Mouse (Mus musculus): ENCODE data around the gene Sh2d3c. TPM values are rescaled to one million over a fixed set of nuclear protein-coding genes. Genes with fewer than 3 reads are reported as not detected.

Gene Sh2d3c
- polyA plus RNA-seq, 1 experiment from 2014 or later = 41.2 TPM

GRCm38 (mm10) chr2:32681754-32682153, 39.1 kb upstream of the Sh2d3c start:
- no peaks in the 10 kb centered on the region for H3K9me3 ChIP-seq (ENCODE audit: control insufficient read depth, low read length)
- ATAC-seq (ENCODE audit: low read depth) = no peak; the same call in 1 of the 2 replicates
- no peaks in the 10 kb centered on the region for H3K4me1 ChIP-seq (ENCODE audit: control insufficient read depth, insufficient read depth, low read length)
- 68% methylated on average over 6 of the region's 6 CpGs for WGBS
- H3K27ac ChIP-seq (ENCODE audit: low read depth, low read length) = no peak overlapping the region
- H3K9ac ChIP-seq (replicated peaks; ENCODE audit: low read depth, low read length) = no peak overlapping the region
- H3K4me2 ChIP-seq (ENCODE audit: low read depth, low read length) = no peak overlapping the region
- H3K36me3 ChIP-seq (ENCODE audit: control insufficient read depth, insufficient read depth, low read length) = peaks cover 17% of the 10 kb centered on the region; the same call in 1 of the 2 replicates
- no peak overlapping the region for H3K4me3 ChIP-seq (ENCODE audit: low read depth, low read length)
- no peaks in the 10 kb centered on the region for H3K27me3 ChIP-seq (ENCODE audit: control insufficient read depth, insufficient read depth, low read length)

- WGBS = 83% methylated on average over 14 of the region's 14 CpGs
- no peak for ATAC-seq (ENCODE audit: low read depth)
These were observed 38.0 kb upstream of the Sh2d3c start for GRCm38 (mm10) chr2:32682721-32683417.

DNA sequence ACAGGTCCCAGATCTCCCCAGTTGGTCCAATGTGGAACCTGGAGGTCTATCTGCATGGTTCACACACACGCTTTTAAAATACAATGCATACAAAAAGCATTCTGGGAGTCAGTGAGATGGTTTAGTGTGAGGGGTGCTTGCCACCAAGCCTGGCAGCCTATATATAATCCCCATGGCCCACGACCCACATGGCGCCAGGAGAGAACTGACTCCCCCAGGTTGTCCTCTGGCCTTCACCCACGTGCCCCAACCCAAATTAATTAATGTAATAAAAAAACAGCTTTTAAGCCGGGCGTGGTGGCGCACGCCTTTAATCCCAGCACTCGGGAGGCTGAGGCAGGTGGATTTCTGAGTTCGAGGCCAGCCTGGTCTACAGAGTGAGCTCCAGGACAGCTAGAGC, 37.2 kb upstream of the Sh2d3c start:
- ATAC-seq (ENCODE audit: low read depth) = no peak
- H3K4me1 ChIP-seq (ENCODE audit: control insufficient read depth, insufficient read depth, low read length) = no peaks in the 10 kb centered on the region
- no peaks in the 10 kb centered on the region for H3K9me3 ChIP-seq (ENCODE audit: control insufficient read depth, low read length)
- H3K4me3 ChIP-seq (ENCODE audit: low read depth, low read length) = no peak overlapping the region
- WGBS = 93% methylated on average over 10 of the region's 10 CpGs
- H3K27me3 ChIP-seq (ENCODE audit: control insufficient read depth, insufficient read depth, low read length) = no peaks in the 10 kb centered on the region
- no peak overlapping the region for H3K27ac ChIP-seq (ENCODE audit: low read depth, low read length)
- no peak overlapping the region for H3K9ac ChIP-seq (replicated peaks; ENCODE audit: low read depth, low read length)
- no peak overlapping the region for H3K4me2 ChIP-seq (ENCODE audit: low read depth, low read length)
- peaks cover 25% of the 10 kb centered on the region; the same call in 1 of the 2 replicates for H3K36me3 ChIP-seq (ENCODE audit: control insufficient read depth, insufficient read depth, low read length)

More at GRCm38 (mm10) chr2:32682721-32683417, 38.0 kb upstream of the Sh2d3c start:
- Histone ChIP-seq H3K4me3 (ENCODE audit: low read depth, low read length) (no peak overlapping the region), H3K4me2 (ENCODE audit: low read depth, low read length) (no peak overlapping the region), H3K27ac (ENCODE audit: low read depth, low read length) (no peak overlapping the region), H3K9me3 (ENCODE audit: control insufficient read depth, low read length) (no peaks in the 10 kb centered on the region), H3K27me3 (ENCODE audit: control insufficient read depth, insufficient read depth, low read length) (no peaks in the 10 kb centered on the region), H3K4me1 (ENCODE audit: control insufficient read depth, insufficient read depth, low read length) (no peaks in the 10 kb centered on the region), H3K9ac (replicated peaks; ENCODE audit: low read depth, low read length) (no peak overlapping the region), H3K36me3 (ENCODE audit: control insufficient read depth, insufficient read depth, low read length) (peaks cover 25% of the 10 kb centered on the region; the same call in 1 of the 2 replicates)

DNA sequence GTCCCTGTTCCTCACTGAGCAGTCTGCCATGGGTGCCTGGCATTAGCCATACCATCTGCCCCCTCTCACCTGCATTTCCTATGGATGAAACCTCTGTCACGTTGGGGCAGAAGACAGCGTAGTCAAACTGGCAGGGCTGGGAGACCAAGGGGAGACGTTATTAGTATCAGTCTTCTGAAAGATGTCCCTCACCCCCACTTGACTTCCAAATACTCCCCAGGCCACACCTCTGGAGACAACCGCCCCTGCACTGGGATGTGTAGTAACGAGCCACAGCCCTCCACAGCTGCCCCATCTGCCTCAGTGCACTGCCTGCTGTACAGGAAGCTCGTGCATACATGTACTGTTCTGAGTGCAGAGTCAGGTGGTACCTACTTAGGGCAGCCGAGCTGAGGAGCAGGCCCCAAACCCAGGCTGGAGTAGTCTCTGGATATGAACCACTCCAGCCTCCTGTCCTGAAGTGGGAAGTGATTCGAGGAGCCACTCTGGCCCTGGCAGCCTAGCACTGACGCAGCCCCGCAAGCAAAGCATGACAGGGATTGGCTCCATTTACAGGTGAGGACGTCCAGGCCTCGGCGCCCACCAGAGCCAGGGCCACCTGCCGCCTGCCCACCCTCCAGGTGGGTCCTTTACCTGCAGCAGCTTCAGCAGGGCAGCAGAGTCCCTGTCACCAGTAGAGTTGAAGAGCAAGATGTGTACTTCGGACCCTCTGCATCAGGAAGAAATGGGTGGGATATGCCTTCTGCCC, 36.0 kb upstream of the Sh2d3c start:
- H3K36me3 ChIP-seq (ENCODE audit: control insufficient read depth, insufficient read depth, low read length) = peaks cover 25% of the 10 kb centered on the region; the same call in 1 of the 2 replicates
- no peaks in the 10 kb centered on the region for H3K27me3 ChIP-seq (ENCODE audit: control insufficient read depth, insufficient read depth, low read length)
- WGBS = 93% methylated on average over 15 of the region's 15 CpGs
- no peaks in the 10 kb centered on the region for H3K4me1 ChIP-seq (ENCODE audit: control insufficient read depth, insufficient read depth, low read length)
- no peak overlapping the region for H3K27ac ChIP-seq (ENCODE audit: low read depth, low read length)
- H3K4me2 ChIP-seq (ENCODE audit: low read depth, low read length) = no peak overlapping the region
- H3K4me3 ChIP-seq (ENCODE audit: low read depth, low read length) = no peak overlapping the region
- no peaks in the 10 kb centered on the region for H3K9me3 ChIP-seq (ENCODE audit: control insufficient read depth, low read length)
- no peak overlapping the region for H3K9ac ChIP-seq (replicated peaks; ENCODE audit: low read depth, low read length)
- no peak for ATAC-seq (ENCODE audit: low read depth)

- Histone ChIP-seq H3K4me1 (ENCODE audit: control insufficient read depth, insufficient read depth, low read length) (no peaks in the 10 kb centered on the region), H3K9me3 (ENCODE audit: control insufficient read depth, low read length) (no peaks in the 10 kb centered on the region), H3K27ac (ENCODE audit: low read depth, low read length) (no peak overlapping the region), H3K27me3 (ENCODE audit: control insufficient read depth, insufficient read depth, low read length) (no peaks in the 10 kb centered on the region), H3K36me3 (ENCODE audit: control insufficient read depth, insufficient read depth, low read length) (peaks cover 25% of the 10 kb centered on the region; the same call in 1 of the 2 replicates), H3K4me3 (ENCODE audit: low read depth, low read length) (no peak overlapping the region), H3K9ac (replicated peaks; ENCODE audit: low read depth, low read length) (no peak overlapping the region), H3K4me2 (ENCODE audit: low read depth, low read length) (no peak overlapping the region)
- WGBS = 96% methylated on average over 3 of the region's 3 CpGs
- no peak for ATAC-seq (ENCODE audit: low read depth)
These were observed 35.0 kb upstream of the Sh2d3c start for GRCm38 (mm10) chr2:32685807-32686206.

DNA sequence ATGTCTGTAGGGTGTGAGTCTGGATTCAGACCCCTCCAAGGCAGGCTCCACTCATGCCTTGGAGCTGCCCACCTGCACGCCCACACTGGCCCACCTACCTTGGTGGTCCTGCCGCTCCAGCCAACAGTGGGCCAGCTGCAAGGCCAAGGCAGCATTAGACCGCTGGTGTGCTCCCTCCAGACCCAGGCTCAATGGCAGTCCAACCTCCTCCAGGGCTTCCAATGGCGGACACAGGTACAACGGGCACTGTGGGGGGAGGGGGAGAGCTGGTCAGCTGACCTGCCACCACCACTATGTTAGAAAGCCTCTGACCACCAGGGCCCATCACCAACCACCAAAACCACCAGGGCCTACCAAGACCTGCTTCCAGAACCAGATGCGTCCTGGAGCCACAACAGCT, 34.2 kb upstream of the Sh2d3c start:
- no peak overlapping the region for H3K27ac ChIP-seq (ENCODE audit: low read depth, low read length)
- 95% methylated on average over 6 of the region's 6 CpGs for WGBS
- no peak overlapping the region for H3K4me3 ChIP-seq (ENCODE audit: low read depth, low read length)
- no peaks in the 10 kb centered on the region for H3K4me1 ChIP-seq (ENCODE audit: control insufficient read depth, insufficient read depth, low read length)
- no peak overlapping the region for H3K9ac ChIP-seq (replicated peaks; ENCODE audit: low read depth, low read length)
- no peak overlapping the region for H3K4me2 ChIP-seq (ENCODE audit: low read depth, low read length)
- H3K36me3 ChIP-seq (ENCODE audit: control insufficient read depth, insufficient read depth, low read length) = peaks cover 25% of the 10 kb centered on the region; the same call in 1 of the 2 replicates
- no peak for ATAC-seq (ENCODE audit: low read depth)
- H3K27me3 ChIP-seq (ENCODE audit: control insufficient read depth, insufficient read depth, low read length) = no peaks in the 10 kb centered on the region
- no peaks in the 10 kb centered on the region for H3K9me3 ChIP-seq (ENCODE audit: control insufficient read depth, low read length)

DNA sequence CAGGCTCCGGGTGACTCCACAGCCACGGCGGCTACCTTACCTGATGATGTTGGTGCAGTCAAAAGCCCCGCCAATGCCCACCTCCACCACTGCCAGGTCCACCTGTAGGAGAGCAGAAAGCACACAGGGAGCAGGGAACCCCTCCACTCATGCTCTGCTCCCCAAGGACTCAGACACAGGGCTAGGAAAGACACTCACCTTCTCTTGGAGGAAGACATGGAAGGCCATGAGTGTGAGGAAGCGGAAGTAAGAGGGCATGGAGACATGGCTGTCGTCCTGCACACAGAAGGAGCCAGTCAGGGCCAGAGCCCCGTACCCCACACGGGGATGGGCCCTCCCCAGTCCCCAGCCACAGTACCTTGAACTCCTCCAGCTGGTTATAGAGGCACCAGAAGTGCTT, 33.3 kb upstream of the Sh2d3c start:
- no peak overlapping the region for H3K4me3 ChIP-seq (ENCODE audit: low read depth, low read length)
- H3K36me3 ChIP-seq (ENCODE audit: control insufficient read depth, insufficient read depth, low read length) = peaks cover 25% of the 10 kb centered on the region; the same call in 1 of the 2 replicates
- no peak overlapping the region for H3K4me2 ChIP-seq (ENCODE audit: low read depth, low read length)
- H3K27me3 ChIP-seq (ENCODE audit: control insufficient read depth, insufficient read depth, low read length) = no peaks in the 10 kb centered on the region
- WGBS = 96% methylated on average over 8 of the region's 8 CpGs
- ATAC-seq (ENCODE audit: low read depth) = no peak
- no peaks in the 10 kb centered on the region for H3K9me3 ChIP-seq (ENCODE audit: control insufficient read depth, low read length)
- H3K4me1 ChIP-seq (ENCODE audit: control insufficient read depth, insufficient read depth, low read length) = no peaks in the 10 kb centered on the region; the same call in 1 of the 2 replicates
- no peak overlapping the region for H3K9ac ChIP-seq (replicated peaks; ENCODE audit: low read depth, low read length)
- H3K27ac ChIP-seq (ENCODE audit: low read depth, low read length) = no peak overlapping the region

DNA sequence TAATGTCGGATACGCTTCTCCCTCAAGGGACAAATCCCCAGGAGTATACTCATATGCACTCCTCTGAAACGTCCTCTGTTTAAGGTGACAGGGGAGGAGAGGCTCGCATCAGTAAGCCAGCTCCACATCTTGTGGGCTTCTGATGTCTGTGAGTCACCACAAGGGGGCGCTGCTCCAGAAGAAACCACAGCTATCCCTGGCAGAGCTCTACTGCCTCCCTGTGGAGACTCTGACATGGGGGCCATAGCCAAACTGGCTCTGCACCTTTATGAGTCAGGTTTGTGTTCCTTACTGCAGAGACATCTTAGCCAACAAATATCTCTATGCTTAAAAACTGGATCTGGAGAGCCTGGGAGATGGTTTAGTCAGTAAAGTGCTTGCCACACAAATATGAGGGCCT, 31.4 kb upstream of the Sh2d3c start:
- ATAC-seq (ENCODE audit: low read depth) = no peak
- 18% methylated on average over 5 of the region's 5 CpGs for WGBS
- H3K27ac ChIP-seq (ENCODE audit: low read depth, low read length) = no peak overlapping the region

DNA sequence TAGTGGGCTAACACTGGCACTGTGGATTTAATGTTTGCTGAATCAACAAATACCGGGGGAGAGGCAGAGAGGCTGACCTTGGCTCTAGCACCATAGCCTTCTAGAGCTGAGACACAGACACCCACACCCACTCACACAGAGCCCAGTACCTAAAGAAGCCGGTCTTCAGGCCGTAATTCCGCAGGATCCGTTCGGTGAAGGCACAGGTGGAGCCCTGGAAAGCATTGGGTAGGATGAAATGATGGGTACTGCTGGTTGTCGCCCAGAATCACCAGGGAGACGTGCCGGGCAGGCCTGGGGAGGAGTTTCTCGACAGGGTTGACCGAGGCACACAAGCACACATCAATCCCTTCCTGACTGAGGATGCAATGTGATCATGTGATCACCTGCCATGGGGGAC, 29.8 kb upstream of the Sh2d3c start:
- Histone ChIP-seq H3K36me3 (ENCODE audit: control insufficient read depth, insufficient read depth, low read length) (peaks cover 8% of the 10 kb centered on the region; the same call in 1 of the 2 replicates), H3K27ac (ENCODE audit: low read depth, low read length) (no peak overlapping the region), H3K4me1 (ENCODE audit: control insufficient read depth, insufficient read depth, low read length) (peaks cover 6% of the 10 kb centered on the region), H3K27me3 (ENCODE audit: control insufficient read depth, insufficient read depth, low read length) (no peaks in the 10 kb centered on the region), H3K9me3 (ENCODE audit: control insufficient read depth, low read length) (no peaks in the 10 kb centered on the region), H3K4me2 (ENCODE audit: low read depth, low read length) (no peak overlapping the region), H3K9ac (replicated peaks; ENCODE audit: low read depth, low read length) (no peak overlapping the region), H3K4me3 (ENCODE audit: low read depth, low read length) (no peak overlapping the region)
- no peak for ATAC-seq (ENCODE audit: low read depth)
- 85% methylated on average over 11 of the region's 11 CpGs for WGBS

More for the DNA sequence above, 31.4 kb upstream of the Sh2d3c start:
- H3K4me2 ChIP-seq (ENCODE audit: low read depth, low read length) = no peak overlapping the region
- no peak overlapping the region for H3K4me3 ChIP-seq (ENCODE audit: low read depth, low read length)
- H3K9me3 ChIP-seq (ENCODE audit: control insufficient read depth, low read length) = no peaks in the 10 kb centered on the region
- peaks cover 6% of the 10 kb centered on the region for H3K4me1 ChIP-seq (ENCODE audit: control insufficient read depth, insufficient read depth, low read length)
- H3K27me3 ChIP-seq (ENCODE audit: control insufficient read depth, insufficient read depth, low read length) = no peaks in the 10 kb centered on the region
- H3K36me3 ChIP-seq (ENCODE audit: control insufficient read depth, insufficient read depth, low read length) = peaks cover 14% of the 10 kb centered on the region; the same call in 1 of the 2 replicates
- H3K9ac ChIP-seq (replicated peaks; ENCODE audit: low read depth, low read length) = no peak overlapping the region

All from neural tube, embryonic 14.5 days (tissue).